Mouse (Mus musculus): ENCODE results near the gene Nol6. TPM values are rescaled to one million over a fixed set of nuclear protein-coding genes. Genes with fewer than 3 reads are reported as not detected.

Gene Nol6
- total RNA-seq, 2 experiments from 2014 or later = 105 to 113 TPM

DNA sequence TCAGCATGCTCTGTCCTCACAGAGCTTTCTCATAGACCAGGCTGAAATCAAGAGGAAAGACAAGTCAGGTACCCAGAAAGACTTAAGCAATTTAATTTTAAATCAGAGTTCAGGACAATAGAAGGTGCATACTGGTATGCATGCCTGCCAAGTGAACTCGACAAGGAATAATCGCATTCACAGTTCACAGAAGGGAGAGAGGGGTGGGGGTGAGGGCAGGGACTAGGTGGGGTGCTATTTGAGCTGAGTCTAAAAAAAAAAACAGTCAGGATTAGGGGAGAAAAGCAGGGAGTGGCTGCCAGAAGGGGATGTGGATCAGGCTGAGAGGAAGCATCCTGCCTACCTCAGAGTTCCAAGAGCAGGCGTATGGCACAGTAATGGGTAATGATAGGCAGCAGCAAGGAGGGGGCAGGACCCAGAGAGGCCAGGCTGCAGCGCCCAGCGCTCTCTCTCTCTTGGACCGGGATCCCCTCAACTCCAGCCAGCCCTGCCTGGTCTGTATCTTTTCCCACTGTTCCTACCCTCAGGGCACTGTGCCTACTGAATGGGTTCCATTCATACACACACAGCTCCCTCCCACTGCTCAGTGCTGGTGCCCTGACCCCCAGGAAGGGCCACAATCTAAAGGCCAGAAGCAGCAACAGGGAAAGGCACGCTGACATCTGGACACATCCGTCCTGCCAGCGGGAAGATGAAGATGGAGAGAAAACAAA lies 9.7 kb downstream of the Nol6 start:
- H3K4me3 ChIP-seq = no peak overlapping the region
- H3K27ac ChIP-seq = no peak overlapping the region
- no peak for TF ChIP-seq CTCF (conservative IDR thresholded peaks at IDR 0.05)
- DNase-seq (ENCODE audit: low spot score in 2 of 2) = no peak

DNA sequence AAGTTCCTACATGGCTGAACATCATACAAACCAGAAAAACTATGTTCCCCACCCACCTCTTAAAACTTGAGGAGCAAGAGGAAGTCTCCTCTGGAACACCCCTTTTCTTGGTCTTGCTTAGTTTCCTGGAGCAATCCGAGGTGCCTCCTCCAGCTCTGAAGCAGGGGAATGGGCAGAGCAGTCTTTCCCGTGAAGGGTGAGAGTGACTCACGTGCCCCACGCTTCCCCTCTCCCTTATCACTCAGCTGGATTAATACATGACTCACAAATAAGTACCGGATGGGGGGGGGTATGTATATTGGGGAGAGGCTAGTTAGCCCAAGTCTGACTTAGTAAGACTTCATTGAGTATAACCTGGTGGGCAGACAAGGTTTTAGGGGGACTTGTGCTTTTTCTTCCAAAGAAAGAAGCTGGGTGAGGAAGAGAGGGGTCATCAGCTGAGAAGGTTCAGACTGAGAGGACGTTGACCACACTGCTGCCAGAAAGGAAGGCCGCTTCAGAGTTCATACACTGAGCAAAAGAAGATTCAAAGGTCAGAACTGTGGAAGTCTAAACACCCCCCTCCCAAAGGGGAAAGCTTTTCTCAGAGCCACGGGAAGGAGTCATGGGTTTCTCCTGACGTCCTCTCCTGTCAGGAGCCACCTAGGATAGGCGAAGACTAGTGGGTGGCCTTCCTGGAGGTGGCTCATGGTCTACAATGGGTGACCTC lies 15.4 kb downstream of the Nol6 start:
- no peak overlapping the region for H3K27ac ChIP-seq
- no peak for TF ChIP-seq CTCF (conservative IDR thresholded peaks at IDR 0.05)

DNA sequence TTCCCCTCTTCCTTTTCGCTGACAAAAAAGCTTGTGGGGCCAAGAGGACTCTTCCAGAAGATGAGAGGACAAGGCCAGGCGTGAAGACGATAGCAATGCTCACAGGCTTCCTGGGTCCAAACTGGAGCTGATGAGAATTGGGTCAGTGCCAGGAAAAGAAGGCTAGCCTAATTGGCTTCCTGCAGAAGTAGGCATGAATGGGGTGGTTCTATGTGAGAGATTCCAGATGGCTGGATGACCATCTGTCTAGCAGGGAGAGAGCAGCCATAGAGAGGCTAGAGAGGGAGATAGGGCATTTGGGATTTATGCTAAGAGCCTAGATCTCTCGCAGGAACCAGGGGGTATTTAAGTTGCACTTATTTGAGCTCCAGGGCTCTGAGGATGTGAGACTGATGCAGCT lies 16.8 kb downstream of the Nol6 start:
- no peak overlapping the region for H3K4me3 ChIP-seq
- TF ChIP-seq CTCF (conservative IDR thresholded peaks at IDR 0.05) = no peak
- no peak overlapping the region for H3K27ac ChIP-seq
- DNase-seq (ENCODE audit: low spot score in 2 of 2) = no peak

More for the DNA sequence above, 15.4 kb downstream of the Nol6 start:
- no peak overlapping the region for H3K4me3 ChIP-seq
- no peak for DNase-seq (ENCODE audit: low spot score in 2 of 2)

- no peak for DNase-seq (ENCODE audit: low spot score in 2 of 2)
- H3K4me3 ChIP-seq = no peak overlapping the region
- TF ChIP-seq CTCF (conservative IDR thresholded peaks at IDR 0.05) = no peak
- H3K27ac ChIP-seq = no peak overlapping the region
Measured at GRCm38 (mm10) chr4:41102901-41103300, 21.4 kb downstream of the Nol6 start.

DNA sequence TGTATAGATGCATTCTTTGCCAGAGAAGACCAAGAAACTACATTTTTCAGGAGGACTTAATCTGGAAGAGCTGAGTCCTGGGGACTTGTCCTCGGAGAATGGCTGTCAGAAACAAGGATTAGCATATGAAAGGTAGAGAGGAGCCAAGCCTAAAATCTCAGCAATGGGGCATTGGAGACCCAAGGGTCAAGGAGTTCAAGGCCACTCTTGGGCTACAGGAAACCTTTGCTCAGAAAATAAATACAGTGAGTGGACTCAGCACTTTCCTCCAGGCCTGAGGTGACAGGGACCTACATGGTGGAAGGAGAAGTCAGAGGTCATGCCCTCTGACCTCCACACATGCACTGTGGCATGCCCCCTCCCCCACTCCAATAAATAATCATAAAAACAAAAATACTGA lies 23.3 kb downstream of the Nol6 start:
- no peak overlapping the region for H3K27ac ChIP-seq
- no peak for DNase-seq (ENCODE audit: low spot score in 2 of 2)
- no peak overlapping the region for H3K4me3 ChIP-seq
- no peak for TF ChIP-seq CTCF (conservative IDR thresholded peaks at IDR 0.05)

DNA sequence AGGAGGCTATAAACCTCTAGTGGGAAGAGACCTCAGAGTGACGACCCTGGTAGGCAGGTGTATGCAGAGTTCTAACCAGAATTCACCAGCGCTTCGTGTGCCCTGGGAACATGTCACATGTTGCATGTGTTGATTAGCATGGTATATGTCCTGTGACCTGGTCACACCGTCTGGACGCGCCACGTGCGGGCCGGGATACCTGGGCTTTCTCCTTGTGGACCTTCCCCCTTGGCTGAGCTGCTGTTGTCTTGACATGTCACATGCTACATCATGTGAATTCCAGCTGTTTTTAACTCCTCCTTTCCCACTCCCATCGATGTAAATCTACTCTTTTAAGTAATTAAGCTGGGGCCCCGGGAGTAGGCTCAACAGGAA lies 25.7 kb downstream of the Nol6 start:
- no peak for TF ChIP-seq CTCF (conservative IDR thresholded peaks at IDR 0.05)
- Histone ChIP-seq H3K27ac (no peak overlapping the region), H3K4me3 (peak overlapping the region; percentile 15; the same call in 1 of the 2 replicates)
- no peak for DNase-seq (ENCODE audit: low spot score in 2 of 2)

GRCm38 (mm10) chr4:41097871-41098576 lies 26.2 kb downstream of the Nol6 start, which contains the start of gene Aqp3:
Gene Aqp3 (minus strand): TSS chr4:41098183.
- peak within 1 kb of the TSS; percentile 51 for H3K4me3 ChIP-seq
- DNase-seq (ENCODE audit: low spot score in 2 of 2) = no peak

DNA sequence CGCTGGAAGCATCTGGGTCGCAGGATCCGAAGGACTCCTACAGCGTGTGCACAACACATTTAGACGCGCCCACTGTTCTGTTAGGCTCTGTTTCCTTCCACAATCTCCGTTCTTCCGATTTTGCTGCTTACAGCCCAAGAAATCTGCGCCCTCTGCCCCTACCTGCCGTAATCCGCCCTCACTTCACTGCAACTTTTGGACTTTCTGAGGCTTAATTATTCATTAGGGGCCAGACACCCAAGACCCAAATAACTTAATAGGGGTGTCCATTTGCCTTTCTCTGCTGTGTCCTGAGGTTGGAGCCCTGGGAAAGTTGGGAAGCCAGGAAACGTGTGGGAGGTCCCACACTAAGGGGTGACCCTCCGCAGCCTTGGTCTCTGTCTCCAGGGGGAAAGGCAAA lies 26.9 kb downstream of the Nol6 start:
- Histone ChIP-seq H3K4me3 (no peak overlapping the region), H3K27ac (no peak overlapping the region)
- DNase-seq (ENCODE audit: low spot score in 2 of 2) = no peak
- no peak for TF ChIP-seq CTCF (conservative IDR thresholded peaks at IDR 0.05)

More at GRCm38 (mm10) chr4:41097871-41098576, 26.2 kb downstream of the Nol6 start, which contains the start of gene Aqp3:
- TF ChIP-seq CTCF (conservative IDR thresholded peaks at IDR 0.05) = no peak
- H3K27ac ChIP-seq = no peak within 1 kb of the TSS

DNA sequence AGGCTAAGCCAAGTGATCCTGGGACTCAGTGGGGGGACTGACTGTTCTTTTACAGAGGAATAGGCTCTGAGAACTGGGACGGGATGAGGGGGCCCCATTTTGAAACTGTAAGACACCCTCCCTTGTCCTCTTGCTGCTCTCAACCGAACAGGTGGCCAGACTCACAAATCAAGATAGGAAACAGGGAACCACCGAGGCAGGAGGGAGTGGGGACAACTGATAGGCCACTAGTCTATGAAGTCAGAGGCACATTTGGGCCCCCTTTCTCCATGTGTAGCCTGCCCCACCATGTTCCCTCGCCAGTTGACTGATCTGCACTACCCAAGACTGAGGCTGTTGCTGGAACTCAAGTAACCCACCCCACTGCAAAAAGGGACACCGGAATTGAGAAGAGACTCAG lies 27.5 kb downstream of the Nol6 start:
- TF ChIP-seq CTCF (conservative IDR thresholded peaks at IDR 0.05) = no peak

GRCm38 (mm10) chr4:41096169-41096568 lies 28.1 kb downstream of the Nol6 start:
- no peak for DNase-seq (ENCODE audit: low spot score in 2 of 2)
- TF ChIP-seq CTCF (conservative IDR thresholded peaks at IDR 0.05) = no peak
- Histone ChIP-seq H3K27ac (no peak overlapping the region), H3K4me3 (no peak overlapping the region)

More for the DNA sequence above, 27.5 kb downstream of the Nol6 start:
- no peak overlapping the region for H3K27ac ChIP-seq
- H3K4me3 ChIP-seq = no peak overlapping the region
- no peak for DNase-seq (ENCODE audit: low spot score in 2 of 2)

GRCm38 (mm10) chr4:41094361-41094760 lies 29.9 kb downstream of the Nol6 start:
- no peak overlapping the region for H3K27ac ChIP-seq
- no peak for TF ChIP-seq CTCF (conservative IDR thresholded peaks at IDR 0.05)
- H3K4me3 ChIP-seq = no peak overlapping the region
- DNase-seq (ENCODE audit: low spot score in 2 of 2) = no peak

DNA sequence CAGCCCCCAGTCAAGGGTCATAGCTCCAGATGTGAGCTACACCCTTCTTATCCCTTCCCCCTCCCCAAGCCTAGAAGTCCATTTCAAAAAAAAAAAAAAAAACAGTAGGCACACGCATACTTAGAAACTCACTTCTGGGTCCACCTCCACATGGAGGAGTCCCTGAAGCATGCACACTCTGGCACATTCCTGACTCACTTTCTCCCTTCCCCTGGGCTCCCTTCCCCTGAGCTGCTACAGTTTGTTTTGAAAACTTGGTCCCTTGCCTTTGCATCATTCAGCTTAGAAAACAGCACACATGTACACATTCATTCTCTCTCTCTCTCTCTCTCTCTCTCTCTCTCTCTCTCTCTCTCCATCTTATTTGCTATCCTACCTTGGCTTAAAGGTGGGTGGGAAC lies 31.3 kb downstream of the Nol6 start:
- no peak overlapping the region for H3K4me3 ChIP-seq
- no peak for TF ChIP-seq CTCF (conservative IDR thresholded peaks at IDR 0.05)
- H3K27ac ChIP-seq = no peak overlapping the region
- DNase-seq (ENCODE audit: low spot score in 2 of 2) = no peak

- no peak for DNase-seq (ENCODE audit: low spot score in 2 of 2)
- no peak overlapping the region for H3K27ac ChIP-seq
- H3K4me3 ChIP-seq = no peak overlapping the region
- no peak for TF ChIP-seq CTCF (conservative IDR thresholded peaks at IDR 0.05)
Measured at GRCm38 (mm10) chr4:41091391-41091790, 32.9 kb downstream of the Nol6 start.
